Mouse (Mus musculus): ENCODE data around the gene BC147527. TPM values are rescaled to one million over a fixed set of nuclear protein-coding genes. Genes with fewer than 3 reads are reported as not detected.

BC147527 gene
- polyA plus RNA-seq, 1 experiment = not detected

- H3K27ac ChIP-seq (ENCODE audit: insufficient read depth, low read length) = no peak overlapping the region
- no peak overlapping the region for H3K4me3 ChIP-seq (ENCODE audit: low read depth, low read length)
- no peak for TF ChIP-seq CTCF (IDR thresholded peaks at IDR 0.05; ENCODE audit: low read depth, low read length)
- TF ChIP-seq EP300 (IDR thresholded peaks at IDR 0.05; ENCODE audit: insufficient read depth, low read depth, low read length) = no peak
- no peak for TF ChIP-seq POLR2A (IDR thresholded peaks at IDR 0.05; ENCODE audit: insufficient read depth, low read length)
- H3K4me1 ChIP-seq (ENCODE audit: control insufficient read depth, insufficient read depth, low read length) = no peaks in the 10 kb centered on the region
- H3K9me3 ChIP-seq (replicated peaks; ENCODE audit: control insufficient read depth, insufficient read depth, low read length, poor library complexity, severe bottlenecking) = no peaks in the 10 kb centered on the region
- H3K9ac ChIP-seq (ENCODE audit: low read depth, poor library complexity, severe bottlenecking) = no peak overlapping the region
- H3K27me3 ChIP-seq (ENCODE audit: control insufficient read depth, insufficient read depth, low read length, poor library complexity, severe bottlenecking) = no peaks in the 10 kb centered on the region
- H3K36me3 ChIP-seq (ENCODE audit: control insufficient read depth, insufficient read depth, low read length, poor library complexity, severe bottlenecking) = no peaks in the 10 kb centered on the region
These were observed 20.0 kb downstream of the BC147527 start for GRCm38 (mm10) chr13:120320183-120320582.

DNA sequence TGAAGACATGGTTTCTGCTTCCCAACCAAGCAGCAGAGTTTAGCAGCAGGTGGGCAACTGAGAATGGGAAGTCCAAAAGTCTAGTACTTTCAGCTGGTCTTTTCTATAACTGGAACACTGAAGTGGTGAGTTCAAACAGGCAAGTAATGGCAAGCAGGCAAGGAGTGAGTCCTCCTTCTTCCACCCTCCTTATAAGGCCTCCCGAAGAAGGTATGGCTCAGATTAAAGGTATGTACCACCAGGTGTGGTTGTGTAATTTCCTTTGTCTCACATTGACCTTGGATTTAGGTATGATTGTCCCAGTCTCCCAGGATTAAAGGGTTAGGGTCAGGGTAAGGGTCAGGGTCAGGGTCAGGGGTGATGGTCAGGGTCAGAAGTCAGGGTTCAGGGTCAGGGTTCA, 20.5 kb downstream of the BC147527 start:
- no peak overlapping the region for H3K4me3 ChIP-seq (ENCODE audit: low read depth, low read length)
- no peaks in the 10 kb centered on the region for H3K4me1 ChIP-seq (ENCODE audit: control insufficient read depth, insufficient read depth, low read length)
- TF ChIP-seq CTCF (IDR thresholded peaks at IDR 0.05; ENCODE audit: low read depth, low read length) (no peak), POLR2A (IDR thresholded peaks at IDR 0.05; ENCODE audit: insufficient read depth, low read length) (no peak), EP300 (IDR thresholded peaks at IDR 0.05; ENCODE audit: insufficient read depth, low read depth, low read length) (no peak)
- no peaks in the 10 kb centered on the region for H3K9me3 ChIP-seq (replicated peaks; ENCODE audit: control insufficient read depth, insufficient read depth, low read length, poor library complexity, severe bottlenecking)
- no peaks in the 10 kb centered on the region for H3K27me3 ChIP-seq (ENCODE audit: control insufficient read depth, insufficient read depth, low read length, poor library complexity, severe bottlenecking)
- H3K9ac ChIP-seq (ENCODE audit: low read depth, poor library complexity, severe bottlenecking) = no peak overlapping the region
- H3K27ac ChIP-seq (ENCODE audit: insufficient read depth, low read length) = no peak overlapping the region
- H3K36me3 ChIP-seq (ENCODE audit: control insufficient read depth, insufficient read depth, low read length, poor library complexity, severe bottlenecking) = no peaks in the 10 kb centered on the region

Other genes with a start within 250 kb of the BC147527 start
- not detected in 2 replicates for gene Gm21188, start 248.2 kb upstream of the BC147527 start, polyA plus RNA-seq (2011; ENCODE audit: insufficient read depth, insufficient read length, low read depth, missing spikeins)
- not detected in 2 replicates for gene Gm20767, start 160.1 kb upstream of the BC147527 start, polyA plus RNA-seq (2011; ENCODE audit: insufficient read depth, insufficient read length, low read depth, missing spikeins)
- gene Gm21818, start 128.0 kb upstream of the BC147527 start, polyA plus RNA-seq (2011; ENCODE audit: insufficient read depth, insufficient read length, low read depth, missing spikeins) = not detected in 2 replicates
- not detected in 2 replicates for gene Gm21762, start 84.4 kb upstream of the BC147527 start, polyA plus RNA-seq (2011; ENCODE audit: insufficient read depth, insufficient read length, low read depth, missing spikeins)
- gene Gm21731, start 61.3 kb upstream of the BC147527 start, polyA plus RNA-seq (2011; ENCODE audit: insufficient read depth, insufficient read length, low read depth, missing spikeins) = not detected in 2 replicates
- gene AF067061, start 37.3 kb upstream of the BC147527 start, polyA plus RNA-seq (2011; ENCODE audit: insufficient read depth, insufficient read length, low read depth, missing spikeins) = not detected in 2 replicates
- not detected in 2 replicates for gene Tcstv3, start 16.5 kb downstream of the BC147527 start, polyA plus RNA-seq (2011; ENCODE audit: insufficient read depth, insufficient read length, low read depth, missing spikeins)